Mouse (Mus musculus) testis, adult 2 months (tissue): Measurements from ENCODE around the gene Stard13. TPM values are rescaled to one million over a fixed set of nuclear protein-coding genes. Genes with fewer than 3 reads are reported as not detected.

Experiments used
- H3K27ac ChIP-seq: fragments of 200-500 bp; 2 replicates; pipeline ENCODE4 v1.5.1; 2012; ENCODE audit warnings: low read depth, low read length; ENCODE audit not compliant: control insufficient read depth, insufficient read depth
- H3K27me3 ChIP-seq: fragments of 200-500 bp; 2 replicates; pipeline ENCODE4 v1.6.1; 2012; ENCODE audit warnings: mild to moderate bottlenecking, low read length, moderate library complexity; ENCODE audit not compliant: control insufficient read depth, insufficient read depth
- H3K36me3 ChIP-seq: fragments of 200-500 bp; 2 replicates; pipeline ENCODE4 v1.6.1; 2012; ENCODE audit warnings: mild to moderate bottlenecking, low read length; ENCODE audit not compliant: control insufficient read depth, insufficient read depth
- H3K4me1 ChIP-seq: fragments of 200-500 bp; 2 replicates; pipeline ENCODE4 v1.6.1; 2012; ENCODE audit warnings: low read length; ENCODE audit not compliant: control insufficient read depth, insufficient read depth
- H3K4me3 ChIP-seq: fragments of 200-500 bp; 2 replicates; pipeline ENCODE4 v1.5.1; 2012; ENCODE audit warnings: low read depth, mild to moderate bottlenecking, low read length, moderate library complexity, mixed read lengths; ENCODE audit not compliant: control insufficient read depth
- CTCF ChIP-seq: fragments of 200-500 bp; IDR thresholded peaks from 2 replicates; pipeline ENCODE4 v1.5.1; 2012; ENCODE audit warnings: low read depth, mild to moderate bottlenecking, inconsistent platforms, low read length, moderate library complexity; ENCODE audit not compliant: control insufficient read depth, insufficient read depth, insufficient replicate concordance
- POLR2A ChIP-seq: fragments of 200-500 bp; IDR thresholded peaks from 2 replicates; pipeline ENCODE4 v1.6.1; 2012; ENCODE audit warnings: low read depth, mild to moderate bottlenecking, inconsistent platforms, low read length, moderate library complexity; ENCODE audit not compliant: control insufficient read depth
- polyA plus RNA-seq: library from polyadenylated mRNA; depleted of rRNA; stranded (reverse); fragments of >200 nt; gene quantifications from 2 replicates; pipeline ENCODE4 v1.2.3, GENCODE M21; 2012

Gene Stard13
- polyA plus RNA-seq, 1 experiment: 3.3 TPM

GRCm38 (mm10) chr5:151142241-151142640 is 91.4 kb downstream of the Stard13 start:
- no peak overlapping the region for H3K27ac ChIP-seq

DNA sequence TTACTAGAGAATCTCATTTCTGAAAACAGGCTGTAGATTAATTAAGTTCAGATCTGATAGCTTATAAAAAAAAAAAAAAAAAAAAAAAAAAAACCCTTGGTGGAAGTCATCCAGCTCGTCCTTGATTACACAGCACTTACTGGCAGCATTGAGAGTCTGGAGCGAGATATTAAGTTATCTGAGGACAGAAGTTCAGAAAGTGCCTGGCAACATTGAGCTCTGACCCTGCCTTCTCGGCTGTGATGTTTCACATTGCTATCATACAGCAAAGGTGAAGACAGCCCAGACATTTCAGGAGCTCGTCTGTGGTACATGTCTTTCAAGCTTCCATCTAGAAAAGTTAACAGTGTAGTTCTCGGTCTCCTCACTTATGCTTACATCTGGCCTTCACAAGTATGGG is 95.7 kb downstream of the Stard13 start:
- Histone ChIP-seq H3K36me3 (no peaks in the 10 kb centered on the region), H3K4me3 (no peak overlapping the region), H3K4me1 (no peaks in the 10 kb centered on the region; the same call in 1 of the 2 replicates), H3K27me3 (no peaks in the 10 kb centered on the region), H3K27ac (no peak overlapping the region)
- no peak for TF ChIP-seq CTCF
- TF ChIP-seq POLR2A: no peak

More at GRCm38 (mm10) chr5:151142241-151142640, 91.4 kb downstream of the Stard13 start:
- H3K36me3 ChIP-seq: no peaks in the 10 kb centered on the region
- no peaks in the 10 kb centered on the region for H3K27me3 ChIP-seq
- no peak overlapping the region for H3K4me3 ChIP-seq
- TF ChIP-seq CTCF (no peak), POLR2A (no peak)
- no peaks in the 10 kb centered on the region for H3K4me1 ChIP-seq

- Histone ChIP-seq H3K36me3 (no peaks in the 10 kb centered on the region), H3K4me1 (no peaks in the 10 kb centered on the region; the same call in 1 of the 2 replicates), H3K4me3 (no peak overlapping the region), H3K27me3 (no peaks in the 10 kb centered on the region), H3K27ac (no peak overlapping the region)
- no peak for TF ChIP-seq CTCF
- no peak for TF ChIP-seq POLR2A
Measured at GRCm38 (mm10) chr5:151137311-151137710, 96.3 kb downstream of the Stard13 start.

DNA sequence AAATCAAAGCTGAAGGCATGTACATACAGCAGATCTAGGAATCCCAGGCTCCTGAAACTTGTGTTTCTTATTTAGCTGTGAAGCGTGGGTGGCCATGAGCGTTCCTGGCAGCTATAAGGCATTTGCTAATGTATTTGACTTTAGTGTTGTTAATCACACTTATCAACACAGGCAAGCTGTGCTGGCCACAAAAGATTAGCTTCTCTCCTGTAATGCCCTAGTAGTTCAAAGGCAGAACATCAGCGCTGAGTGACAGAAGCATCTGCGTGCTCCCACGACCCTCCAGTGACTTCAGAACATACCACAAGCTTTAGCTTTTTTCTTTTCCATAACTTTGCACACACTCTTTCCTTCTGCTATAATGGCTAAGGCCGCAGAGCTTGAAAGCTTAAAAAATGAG is 97.7 kb downstream of the Stard13 start:
- H3K4me1 ChIP-seq: no peaks in the 10 kb centered on the region; the same call in 1 of the 2 replicates
- TF ChIP-seq CTCF (no peak), POLR2A (no peak)
- H3K36me3 ChIP-seq: no peaks in the 10 kb centered on the region
- no peak overlapping the region for H3K4me3 ChIP-seq
- H3K27me3 ChIP-seq: no peaks in the 10 kb centered on the region
- H3K27ac ChIP-seq: no peak overlapping the region; the same call in 1 of the 2 replicates

DNA sequence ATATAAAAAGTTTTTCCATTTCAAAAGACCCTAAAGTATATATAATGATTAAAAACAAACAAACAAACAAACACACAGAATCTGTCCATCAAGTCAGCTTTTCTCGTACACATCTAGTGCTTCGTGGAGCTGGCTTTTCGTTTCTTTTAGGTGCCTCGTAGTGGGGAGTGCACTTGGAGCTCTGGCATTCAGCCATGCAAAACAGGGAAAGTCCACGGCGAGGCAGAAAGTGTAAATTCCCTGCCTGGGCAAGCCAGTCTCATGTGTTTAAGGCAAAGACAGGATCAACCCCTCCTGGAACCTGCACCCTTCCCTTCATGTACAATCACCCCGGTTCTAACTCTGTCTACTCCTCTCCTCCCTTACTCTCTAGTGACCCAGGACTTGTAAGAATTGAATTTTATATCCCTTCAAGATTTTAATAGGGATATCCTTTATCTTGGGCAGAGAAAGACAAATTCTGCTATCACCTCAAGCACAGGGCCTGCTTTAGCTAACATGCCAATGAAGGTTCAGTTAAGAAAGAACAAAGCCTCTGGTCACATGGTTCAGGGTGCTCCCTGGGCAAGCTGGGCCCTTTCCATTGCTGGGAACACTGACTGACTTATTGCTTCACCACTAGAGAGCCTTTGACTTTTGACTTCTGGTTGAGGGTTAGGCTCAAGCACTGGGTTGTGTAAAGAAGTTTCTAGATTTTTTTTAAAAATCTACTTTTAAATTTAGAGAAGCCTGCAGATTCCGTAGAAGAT is 98.4 kb downstream of the Stard13 start:
- no peak overlapping the region for H3K4me3 ChIP-seq
- no peaks in the 10 kb centered on the region; the same call in 1 of the 2 replicates for H3K4me1 ChIP-seq
- no peak overlapping the region for H3K27ac ChIP-seq
- no peaks in the 10 kb centered on the region for H3K36me3 ChIP-seq
- no peaks in the 10 kb centered on the region for H3K27me3 ChIP-seq
- TF ChIP-seq CTCF (no peak), POLR2A (no peak)

GRCm38 (mm10) chr5:151134202-151134601 is 99.4 kb downstream of the Stard13 start:
- Histone ChIP-seq H3K27me3 (no peaks in the 10 kb centered on the region), H3K4me1 (no peaks in the 10 kb centered on the region; the same call in 1 of the 2 replicates), H3K27ac (no peak overlapping the region), H3K36me3 (no peaks in the 10 kb centered on the region), H3K4me3 (no peak overlapping the region)
- TF ChIP-seq POLR2A (no peak), CTCF (no peak)

- H3K27ac ChIP-seq: no peak overlapping the region
- H3K4me1 ChIP-seq: no peaks in the 10 kb centered on the region; the same call in 1 of the 2 replicates
- H3K36me3 ChIP-seq: no peaks in the 10 kb centered on the region
- H3K4me3 ChIP-seq: no peak overlapping the region
- no peaks in the 10 kb centered on the region for H3K27me3 ChIP-seq
- TF ChIP-seq POLR2A (no peak), CTCF (no peak)
Measured at GRCm38 (mm10) chr5:151133744-151134143, 99.9 kb downstream of the Stard13 start.
